Mouse (Mus musculus) kidney, postnatal 0 days (tissue): ENCODE measurements around the gene Rnf128. TPM values are rescaled to one million over a fixed set of nuclear protein-coding genes. Genes with fewer than 3 reads are reported as not detected.

ENCODE experiments used
- ATAC-seq: fragments of 200-750 bp; cut with Nextera tagmentation; replicated peaks from 2 replicates; pipeline ENCODE4 v1.8.0; 2017; ENCODE audit warnings: low read depth, moderate number of reproducible peaks, moderate TSS enrichment, moderate library complexity; ENCODE audit not compliant: low FRiP score
- DNase-seq: peaks from one replicate; pipeline ENCODE4 v3.0.0-alpha.2; 2016; ENCODE audit warnings: low spot score
- H3K27ac ChIP-seq: fragments of 300-500 bp; sonication (generic); 2 replicates; pipeline ENCODE4 v1.5.1; 2014; ENCODE audit warnings: mild to moderate bottlenecking
- H3K27me3 ChIP-seq: fragments of 300-500 bp; sonication (generic); 2 replicates; pipeline ENCODE4 v1.6.1; 2014; ENCODE audit warnings: low read length, mixed read lengths; ENCODE audit not compliant: insufficient read depth
- H3K36me3 ChIP-seq: fragments of 300-500 bp; sonication (generic); 2 replicates; pipeline ENCODE4 v1.6.1; 2014; ENCODE audit warnings: low read length, mixed read lengths; ENCODE audit not compliant: insufficient read depth
- H3K4me1 ChIP-seq: fragments of 300-500 bp; sonication (generic); replicated peaks from 2 replicates; pipeline ENCODE4 v1.6.1; 2014; ENCODE audit warnings: antibody characterized with exemption, low read length, mixed read lengths; ENCODE audit not compliant: insufficient read depth
- H3K4me2 ChIP-seq: fragments of 300-500 bp; sonication (generic); 2 replicates; pipeline ENCODE4 v1.6.1; 2014; ENCODE audit warnings: mild to moderate bottlenecking, low read length, moderate library complexity, mixed read lengths
- H3K4me3 ChIP-seq: fragments of 300-500 bp; sonication (generic); replicated peaks from 2 replicates; pipeline ENCODE4 v1.5.1; 2014; ENCODE audit warnings: low read depth, low read length
- H3K9ac ChIP-seq: fragments of 300-500 bp; sonication (generic); 2 replicates; pipeline ENCODE4 v1.6.1; 2014; ENCODE audit warnings: low read depth, low read length
- H3K9me3 ChIP-seq: fragments of 300-500 bp; sonication (generic); replicated peaks from 2 replicates; pipeline ENCODE4 v1.6.1; 2016; ENCODE audit warnings: low read length, inconsistent platforms, mixed read lengths
- CTCF ChIP-seq: IDR thresholded peaks from 2 replicates; pipeline ENCODE4 v1.5.1; 2016; ENCODE audit warnings: antibody characterized with exemption, low read depth, mild to moderate bottlenecking, moderate library complexity
- WGBS: fragments of 180-500 bp; shearing (Covaris S2); extraction: QIAGEN DNeasy Blood & Tissue Kit; methylation state at CpG from one replicate; pipeline ENCODE4 v1.1.7; 2014; 5-methylcytosine and 5-hydroxymethylcytosine counted together
- polyA plus RNA-seq: library from polyadenylated mRNA; unstranded; fragments of >200 nt; fragmentation: Nextera tagmentation; extraction: Ambion mirVana; gene quantifications from 2 replicates; pipeline ENCODE4 v1.2.1, GENCODE M21; 2015

Gene Rnf128
- polyA plus RNA-seq, 1 experiment from 2014 or later = 96.3 TPM

- no peak overlapping the region for H3K9ac ChIP-seq
- H3K4me1 ChIP-seq = no peaks in the 10 kb centered on the region
- DNase-seq (no peak), ATAC-seq (no peak)
- H3K4me3 ChIP-seq = no peak overlapping the region
- no peak overlapping the region for H3K27ac ChIP-seq
- H3K36me3 ChIP-seq = no peaks in the 10 kb centered on the region
- H3K27me3 ChIP-seq = no peaks in the 10 kb centered on the region
- H3K9me3 ChIP-seq = no peaks in the 10 kb centered on the region
- TF ChIP-seq CTCF = no peak
- no peak overlapping the region for H3K4me2 ChIP-seq
Observed at GRCm38 (mm10) chrX:139640418-139640817, 77.3 kb downstream of the Rnf128 start.

DNA sequence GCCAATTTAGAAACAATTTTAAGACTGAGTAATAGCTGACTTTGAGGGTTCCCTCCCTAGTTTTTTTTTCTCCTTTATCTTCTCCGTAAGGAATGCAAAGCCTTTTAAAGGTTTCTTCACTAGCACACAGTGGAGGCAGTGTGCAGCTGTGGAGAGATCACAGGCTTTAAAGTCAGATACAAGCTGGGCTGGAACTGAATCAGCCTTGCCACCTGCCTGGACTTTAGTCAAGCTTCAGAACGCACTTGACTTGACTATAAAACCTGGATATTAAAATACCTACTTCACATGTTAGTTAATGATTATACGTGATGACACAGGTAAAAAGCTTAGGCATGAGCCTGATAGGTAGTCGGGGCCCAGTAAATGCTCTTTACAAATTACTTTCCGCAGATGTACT, 89.1 kb downstream of the Rnf128 start:
- ATAC-seq = no peak; the same call in 1 of the 2 replicates
- H3K4me3 ChIP-seq = no peak overlapping the region
- no peaks in the 10 kb centered on the region for H3K27me3 ChIP-seq
- 68% methylated on average over 5 of the region's 5 CpGs for WGBS
- H3K36me3 ChIP-seq = no peaks in the 10 kb centered on the region
- TF ChIP-seq CTCF = no peak
- H3K4me2 ChIP-seq = no peak overlapping the region
- no peaks in the 10 kb centered on the region for H3K9me3 ChIP-seq
- H3K27ac ChIP-seq = no peak overlapping the region
- peak; percentile 8 for DNase-seq
- H3K9ac ChIP-seq = no peak overlapping the region
- H3K4me1 ChIP-seq = no peaks in the 10 kb centered on the region

DNA sequence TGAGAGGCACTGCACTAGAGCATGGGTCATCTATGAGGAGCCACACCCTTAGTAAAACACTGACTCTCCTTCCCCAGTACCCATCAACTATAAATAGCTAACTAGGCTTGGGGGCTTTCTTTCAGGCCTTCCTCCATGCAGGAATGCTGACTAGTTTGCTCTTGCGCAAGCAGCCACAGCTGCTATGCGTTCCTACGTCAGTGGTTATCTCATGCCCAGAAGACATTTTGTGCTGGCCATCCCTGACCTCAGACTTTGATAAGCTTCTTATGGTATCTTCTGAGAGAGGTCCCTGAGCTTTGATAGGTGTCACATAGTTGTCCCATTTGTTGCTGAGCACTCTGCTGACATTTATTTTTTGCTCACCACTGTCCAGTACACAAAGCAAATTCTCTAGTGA, 90.2 kb downstream of the Rnf128 start:
- DNase-seq (peak; percentile 7), ATAC-seq (no peak)
- TF ChIP-seq CTCF = no peak
- no peaks in the 10 kb centered on the region for H3K27me3 ChIP-seq
- H3K9ac ChIP-seq = no peak overlapping the region
- H3K27ac ChIP-seq = no peak overlapping the region
- WGBS = 77% methylated on average over 3 of the region's 3 CpGs
- no peaks in the 10 kb centered on the region for H3K36me3 ChIP-seq
- no peaks in the 10 kb centered on the region for H3K9me3 ChIP-seq
- H3K4me1 ChIP-seq = no peaks in the 10 kb centered on the region
- H3K4me2 ChIP-seq = no peak overlapping the region
- H3K4me3 ChIP-seq = no peak overlapping the region

GRCm38 (mm10) chrX:139654350-139655063, 91.4 kb downstream of the Rnf128 start:
- Histone ChIP-seq H3K27ac (no peak overlapping the region), H3K27me3 (no peaks in the 10 kb centered on the region), H3K4me1 (no peaks in the 10 kb centered on the region), H3K9me3 (no peaks in the 10 kb centered on the region), H3K4me2 (no peak overlapping the region), H3K36me3 (no peaks in the 10 kb centered on the region), H3K9ac (no peak overlapping the region), H3K4me3 (no peak overlapping the region)
- ATAC-seq = no peak
- no peak for TF ChIP-seq CTCF
- WGBS = 64% methylated on average over 5 of the region's 5 CpGs
- no peak for DNase-seq

DNA sequence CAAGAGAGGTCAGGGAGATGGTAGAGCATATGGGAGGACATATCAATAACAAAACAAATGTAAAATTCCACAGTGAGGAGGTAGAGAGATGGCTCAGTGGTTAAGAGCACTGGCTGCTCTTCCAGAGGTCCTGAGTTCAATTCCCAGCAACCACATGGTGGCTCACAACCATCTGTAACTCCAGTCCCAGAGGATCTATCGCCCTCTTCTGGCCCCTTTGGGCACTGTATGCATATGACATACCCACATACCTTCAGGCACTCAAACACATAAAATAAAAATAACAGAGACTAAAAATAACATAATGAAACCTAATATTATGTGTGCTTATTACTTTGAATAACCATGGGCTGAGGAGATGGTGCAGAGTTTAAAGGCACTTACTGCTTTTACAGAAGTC, 99.0 kb downstream of the Rnf128 start:
- Histone ChIP-seq H3K9ac (no peak overlapping the region), H3K27ac (no peak overlapping the region), H3K4me1 (no peaks in the 10 kb centered on the region), H3K4me2 (no peak overlapping the region), H3K36me3 (no peaks in the 10 kb centered on the region), H3K9me3 (no peaks in the 10 kb centered on the region), H3K4me3 (no peak overlapping the region), H3K27me3 (no peaks in the 10 kb centered on the region)
- WGBS = 38% methylated on average over 1 of the region's 1 CpGs
- ATAC-seq (no peak), DNase-seq (no peak)
- peak; percentile 23; the same call in 1 of the 2 replicates for TF ChIP-seq CTCF

DNA sequence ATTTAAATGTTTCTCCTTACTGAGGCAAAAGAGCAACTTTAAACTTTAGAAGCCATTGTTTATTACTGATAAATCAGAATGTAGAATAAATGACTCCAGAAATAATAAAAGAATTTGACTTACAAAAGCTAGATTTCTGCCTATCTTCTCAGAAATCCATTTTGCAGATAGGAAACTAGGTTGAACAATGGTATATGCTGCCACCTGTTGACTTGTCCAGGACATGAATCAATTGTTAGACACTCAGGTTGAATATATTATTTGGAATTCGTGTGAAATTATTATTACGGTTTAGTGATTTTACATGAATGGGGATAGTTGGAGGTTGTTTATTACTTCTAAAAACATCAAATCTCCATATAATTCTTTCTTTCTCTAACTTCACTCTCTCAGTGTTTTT, 102.7 kb downstream of the Rnf128 start:
- Histone ChIP-seq H3K27ac (no peak overlapping the region), H3K4me3 (no peak overlapping the region), H3K4me2 (no peak overlapping the region), H3K36me3 (no peaks in the 10 kb centered on the region), H3K9ac (no peak overlapping the region), H3K27me3 (no peaks in the 10 kb centered on the region), H3K4me1 (no peaks in the 10 kb centered on the region), H3K9me3 (no peaks in the 10 kb centered on the region)
- peak; percentile 32 for DNase-seq
- TF ChIP-seq CTCF = peak; percentile 66
- WGBS = 78% methylated on average over 2 of the region's 2 CpGs
- ATAC-seq = no peak

GRCm38 (mm10) chrX:139684410-139684774, 121.3 kb downstream of the Rnf128 start:
- Histone ChIP-seq H3K27me3 (no peaks in the 10 kb centered on the region), H3K9ac (peak overlapping the region; percentile 40; the same call in 1 of the 2 replicates), H3K36me3 (no peaks in the 10 kb centered on the region), H3K9me3 (no peaks in the 10 kb centered on the region), H3K4me1 (no peaks in the 10 kb centered on the region), H3K4me3 (peak overlapping the region; percentile 50), H3K27ac (no peak overlapping the region), H3K4me2 (peak overlapping the region; percentile 59)
- no peak for TF ChIP-seq CTCF
- DNase-seq (no peak), ATAC-seq (no peak; the same call in 1 of the 2 replicates)
- 30% methylated on average over 8 of the region's 8 CpGs for WGBS
